Mouse (Mus musculus): ENCODE measurements around the gene Vezt. TPM values are rescaled to one million over a fixed set of nuclear protein-coding genes. Genes with fewer than 3 reads are reported as not detected.
A peak's percentile ranks its signal among the peaks of the same experiment; 100 is the strongest.

Vezt gene
- polyA plus RNA-seq, 1 experiment from 2014 or later, result 62.5 TPM

- Histone ChIP-seq H3K27ac (no peak overlapping the region), H3K4me3 (no peak overlapping the region), H3K9ac (no peak overlapping the region), H3K9me3 (no peaks in the 10 kb centered on the region), H3K27me3 (replicated peaks) (no peaks in the 10 kb centered on the region), H3K36me3 (replicated peaks) (no peaks in the 10 kb centered on the region), H3K4me2 (no peak overlapping the region), H3K4me1 (no peaks in the 10 kb centered on the region)
- 85% methylated on average over 2 of the region's 2 CpGs for WGBS
- no peak for ATAC-seq (replicated peaks)
Measured at GRCm38 (mm10) chr10:93918087-93918486, 117.5 kb downstream of the Vezt start.

- no peak overlapping the region for H3K27ac ChIP-seq
- H3K4me2 ChIP-seq, result no peak overlapping the region
- no peaks in the 10 kb centered on the region for H3K4me1 ChIP-seq
- no peak overlapping the region for H3K9ac ChIP-seq
- H3K27me3 ChIP-seq (replicated peaks), result no peaks in the 10 kb centered on the region
- no peak overlapping the region for H3K4me3 ChIP-seq
- H3K36me3 ChIP-seq (replicated peaks), result no peaks in the 10 kb centered on the region
- WGBS, result 77% methylated on average over 2 of the region's 2 CpGs
- no peaks in the 10 kb centered on the region for H3K9me3 ChIP-seq
- no peak for ATAC-seq (replicated peaks)
Measured at GRCm38 (mm10) chr10:93916778-93917177, 118.8 kb downstream of the Vezt start.

GRCm38 (mm10) chr10:93915531-93916275, 119.9 kb downstream of the Vezt start:
- WGBS, result 44% methylated on average over 11 of the region's 11 CpGs
- 0 out of 2 replicates have a peak overlapping the region, but pooled peaks have one; percentile 2 for H3K4me2 ChIP-seq
- ATAC-seq (replicated peaks), result no peak
- H3K27me3 ChIP-seq (replicated peaks), result no peaks in the 10 kb centered on the region
- no peak overlapping the region for H3K27ac ChIP-seq
- H3K9ac ChIP-seq, result no peak overlapping the region
- no peak overlapping the region for H3K4me3 ChIP-seq
- no peaks in the 10 kb centered on the region for H3K4me1 ChIP-seq
- no peaks in the 10 kb centered on the region for H3K9me3 ChIP-seq
- no peaks in the 10 kb centered on the region for H3K36me3 ChIP-seq (replicated peaks)

GRCm38 (mm10) chr10:93913525-93913924, 122.1 kb downstream of the Vezt start:
- H3K4me3 ChIP-seq, result no peak overlapping the region
- H3K4me2 ChIP-seq, result no peak overlapping the region
- WGBS, result 74% methylated on average over 5 of the region's 5 CpGs
- H3K36me3 ChIP-seq (replicated peaks), result no peaks in the 10 kb centered on the region
- H3K9ac ChIP-seq, result no peak overlapping the region
- no peaks in the 10 kb centered on the region for H3K4me1 ChIP-seq
- ATAC-seq (replicated peaks), result no peak
- no peaks in the 10 kb centered on the region for H3K9me3 ChIP-seq
- no peaks in the 10 kb centered on the region for H3K27me3 ChIP-seq (replicated peaks)
- H3K27ac ChIP-seq, result no peak overlapping the region

GRCm38 (mm10) chr10:93912917-93913316, 122.7 kb downstream of the Vezt start:
- WGBS, result 80% methylated on average over 1 of the region's 1 CpGs
- H3K4me3 ChIP-seq, result no peak overlapping the region

GRCm38 (mm10) chr10:93912136-93912855, 123.3 kb downstream of the Vezt start:
- H3K27ac ChIP-seq, result no peak overlapping the region
- H3K4me3 ChIP-seq, result no peak overlapping the region
- ATAC-seq (replicated peaks), result no peak
- H3K4me2 ChIP-seq, result no peak overlapping the region
- no peaks in the 10 kb centered on the region for H3K36me3 ChIP-seq (replicated peaks)
- H3K27me3 ChIP-seq (replicated peaks), result no peaks in the 10 kb centered on the region
- WGBS, result 88% methylated on average over 5 of the region's 5 CpGs
- H3K9me3 ChIP-seq, result no peaks in the 10 kb centered on the region
- H3K9ac ChIP-seq, result no peak overlapping the region
- no peaks in the 10 kb centered on the region for H3K4me1 ChIP-seq

More at GRCm38 (mm10) chr10:93912917-93913316, 122.7 kb downstream of the Vezt start:
- no peaks in the 10 kb centered on the region for H3K27me3 ChIP-seq (replicated peaks)
- H3K27ac ChIP-seq, result no peak overlapping the region
- no peak for ATAC-seq (replicated peaks)
- H3K36me3 ChIP-seq (replicated peaks), result no peaks in the 10 kb centered on the region
- no peaks in the 10 kb centered on the region for H3K4me1 ChIP-seq
- H3K9ac ChIP-seq, result no peak overlapping the region
- no peaks in the 10 kb centered on the region for H3K9me3 ChIP-seq
- H3K4me2 ChIP-seq, result no peak overlapping the region

- Histone ChIP-seq H3K36me3 (replicated peaks) (no peaks in the 10 kb centered on the region), H3K27ac (no peak overlapping the region), H3K27me3 (replicated peaks) (no peaks in the 10 kb centered on the region), H3K4me3 (no peak overlapping the region), H3K4me1 (no peaks in the 10 kb centered on the region), H3K9me3 (no peaks in the 10 kb centered on the region), H3K9ac (no peak overlapping the region), H3K4me2 (no peak overlapping the region)
- 84% methylated on average over 5 of the region's 5 CpGs for WGBS
- no peak for ATAC-seq (replicated peaks)
Measured at GRCm38 (mm10) chr10:93911326-93911725, 124.3 kb downstream of the Vezt start.

GRCm38 (mm10) chr10:93909811-93910446, 125.7 kb downstream of the Vezt start:
- WGBS, result 76% methylated on average over 5 of the region's 5 CpGs
- Histone ChIP-seq H3K4me3 (no peak overlapping the region), H3K9ac (no peak overlapping the region), H3K4me1 (no peaks in the 10 kb centered on the region), H3K27me3 (replicated peaks) (no peaks in the 10 kb centered on the region), H3K36me3 (replicated peaks) (no peaks in the 10 kb centered on the region), H3K9me3 (no peaks in the 10 kb centered on the region), H3K4me2 (no peak overlapping the region), H3K27ac (no peak overlapping the region)
- ATAC-seq (replicated peaks), result no peak

GRCm38 (mm10) chr10:93909015-93909414, 126.6 kb downstream of the Vezt start:
- H3K4me2 ChIP-seq, result no peak overlapping the region
- no peak overlapping the region for H3K27ac ChIP-seq
- 100% methylated on average over 1 of the region's 1 CpGs for WGBS
- H3K27me3 ChIP-seq (replicated peaks), result no peaks in the 10 kb centered on the region
- H3K4me3 ChIP-seq, result no peak overlapping the region
- no peaks in the 10 kb centered on the region for H3K9me3 ChIP-seq
- no peaks in the 10 kb centered on the region for H3K36me3 ChIP-seq (replicated peaks)
- no peak overlapping the region for H3K9ac ChIP-seq
- no peaks in the 10 kb centered on the region for H3K4me1 ChIP-seq
- ATAC-seq (replicated peaks), result no peak

GRCm38 (mm10) chr10:93908540-93908939, 127.1 kb downstream of the Vezt start:
- no peaks in the 10 kb centered on the region for H3K36me3 ChIP-seq (replicated peaks)
- no peak overlapping the region for H3K4me2 ChIP-seq
- no peak overlapping the region for H3K4me3 ChIP-seq
- ATAC-seq (replicated peaks), result no peak
- no peaks in the 10 kb centered on the region for H3K9me3 ChIP-seq
- no peaks in the 10 kb centered on the region for H3K27me3 ChIP-seq (replicated peaks)
- H3K27ac ChIP-seq, result no peak overlapping the region
- WGBS, result 93% methylated on average over 7 of the region's 7 CpGs
- H3K4me1 ChIP-seq, result no peaks in the 10 kb centered on the region
- no peak overlapping the region for H3K9ac ChIP-seq

- Histone ChIP-seq H3K27me3 (replicated peaks) (no peaks in the 10 kb centered on the region), H3K9me3 (no peaks in the 10 kb centered on the region), H3K9ac (no peak overlapping the region), H3K27ac (no peak overlapping the region), H3K4me2 (no peak overlapping the region), H3K4me3 (no peak overlapping the region), H3K36me3 (replicated peaks) (no peaks in the 10 kb centered on the region), H3K4me1 (no peaks in the 10 kb centered on the region)
- WGBS, result 73% methylated on average over 10 of the region's 10 CpGs
- no peak for ATAC-seq (replicated peaks)
Measured at GRCm38 (mm10) chr10:93907376-93907775, 128.2 kb downstream of the Vezt start.

GRCm38 (mm10) chr10:93899907-93900306, 135.7 kb downstream of the Vezt start:
- ATAC-seq (replicated peaks), result no peak
- Histone ChIP-seq H3K36me3 (replicated peaks) (no peaks in the 10 kb centered on the region), H3K27ac (no peak overlapping the region), H3K4me1 (no peaks in the 10 kb centered on the region), H3K4me2 (no peak overlapping the region), H3K9ac (no peak overlapping the region), H3K27me3 (replicated peaks) (no peaks in the 10 kb centered on the region), H3K9me3 (no peaks in the 10 kb centered on the region), H3K4me3 (no peak overlapping the region)
- 91% methylated on average over 11 of the region's 11 CpGs for WGBS

Measured in midbrain, embryonic 15.5 days (tissue).